Mouse (Mus musculus): ENCODE measurements around the gene Mmrn2.

- TF ChIP-seq CTCF (IDR thresholded peaks at IDR 0.05; ENCODE audit: insufficient read depth, low read depth, low read length) = no peak
- no peak for TF ChIP-seq POLR2A (IDR thresholded peaks at IDR 0.05; ENCODE audit: insufficient read depth, low read depth, low read length)
Measured at GRCm38 (mm10) chr14:34360251-34360650, 15.0 kb upstream of the Mmrn2 start.

All from olfactory bulb, adult 2 months (tissue).